Mouse (Mus musculus): ENCODE data around the gene Olfr1336.

GRCm38 (mm10) chr7:6455868-6456267, at the start of gene Olfr1336:
- no peak for TF ChIP-seq CTCF (IDR thresholded peaks at IDR 0.05; ENCODE audit: low read depth)
- no peak for TF ChIP-seq EP300 (IDR thresholded peaks at IDR 0.05; ENCODE audit: low read depth)
